Mouse (Mus musculus): ENCODE results near the gene Pycr1.

Gene Pycr1

DNA sequence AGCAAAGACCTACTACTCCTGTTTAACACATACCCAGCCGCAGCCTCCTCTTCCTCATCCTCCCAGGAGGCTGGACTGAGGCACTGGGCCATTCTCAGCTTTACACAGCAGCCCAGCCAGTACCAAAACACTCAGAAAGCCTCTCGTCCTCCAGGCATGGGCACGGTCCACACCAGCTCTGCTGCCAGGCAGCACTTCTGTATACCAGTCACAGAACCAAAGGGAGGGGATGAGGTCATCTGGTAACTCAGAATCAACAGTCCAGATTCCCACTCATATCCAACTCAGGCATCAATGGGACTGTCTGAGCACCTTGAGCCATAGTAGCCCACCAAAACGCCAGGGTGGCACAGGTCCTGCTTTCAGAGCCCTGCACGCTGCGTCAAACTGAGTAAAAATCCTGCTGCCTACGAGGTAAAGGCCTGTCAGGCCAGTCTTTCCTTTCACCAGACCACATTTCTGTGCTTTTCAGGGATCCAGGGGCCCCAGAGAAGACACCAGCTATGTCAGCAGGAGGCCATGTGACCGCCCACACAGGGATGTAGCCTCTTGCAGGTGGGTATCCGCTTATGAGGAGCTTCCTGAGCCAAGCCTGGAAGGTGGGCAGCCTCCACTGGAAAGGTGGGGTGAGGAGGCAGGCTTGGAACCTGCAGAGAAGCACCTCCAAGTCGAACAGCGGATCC lies 16.6 kb downstream of the Pycr1 start:
- no peak for DNase-seq (ENCODE audit: low spot score)

DNA sequence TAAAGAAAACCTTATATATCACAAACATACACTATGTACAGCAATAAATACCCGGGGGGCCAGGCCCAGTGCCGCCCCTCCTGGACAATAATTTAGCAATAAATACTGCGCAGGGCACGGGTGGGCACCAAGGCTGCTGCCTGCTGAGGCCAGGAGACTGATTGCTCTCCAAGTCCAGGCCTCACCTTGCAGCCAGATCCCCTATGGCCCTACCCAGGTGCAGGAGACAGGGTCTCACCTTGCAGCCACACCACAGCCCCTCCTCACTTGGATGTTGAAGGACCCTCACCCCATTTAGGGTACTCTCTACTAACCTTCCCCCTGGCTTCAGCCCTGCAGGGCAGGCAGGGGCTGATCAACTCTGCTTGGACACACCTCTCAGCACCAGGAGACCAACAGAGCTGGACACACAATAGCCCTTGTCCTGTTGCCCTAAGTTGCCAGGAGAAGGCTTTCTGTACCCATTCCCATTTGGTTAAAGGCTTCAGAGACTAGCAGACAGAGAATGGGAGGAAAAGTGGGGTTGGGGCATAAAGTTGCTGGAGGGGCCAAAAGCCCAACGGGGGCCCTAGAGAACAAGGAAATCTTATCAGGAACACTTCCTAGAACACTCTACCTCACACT lies 18.3 kb downstream of the Pycr1 start, which contains the start of gene Sirt7:
Gene Sirt7, minus strand, starts transcription at position 89 of the 624 bp plus-strand sequence.
- DNase-seq (ENCODE audit: low spot score): no peak

DNA sequence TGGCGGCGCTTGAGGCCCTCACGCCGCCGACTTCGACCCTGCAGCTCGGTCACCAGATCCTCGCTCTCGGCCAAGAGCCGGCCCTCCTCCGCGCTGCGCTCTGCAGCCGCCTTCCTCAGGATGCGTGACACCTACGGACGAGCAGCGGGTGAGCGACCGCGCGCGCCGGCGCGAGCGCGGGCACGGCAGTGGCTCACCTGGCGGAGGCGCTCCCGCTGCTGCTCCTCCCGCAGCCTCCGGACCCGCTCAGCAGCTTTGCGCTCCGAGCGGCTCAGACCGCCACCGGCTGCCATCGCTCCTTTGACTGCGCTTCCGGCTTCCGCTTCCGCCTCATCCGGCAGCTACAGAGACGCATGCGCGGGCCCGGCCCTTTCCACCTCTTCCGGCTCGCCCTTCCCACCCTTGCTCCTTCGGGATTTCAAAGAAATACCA lies 18.9 kb downstream of the Pycr1 start:
- peak; percentile 71 for DNase-seq (ENCODE audit: low spot score)

DNA sequence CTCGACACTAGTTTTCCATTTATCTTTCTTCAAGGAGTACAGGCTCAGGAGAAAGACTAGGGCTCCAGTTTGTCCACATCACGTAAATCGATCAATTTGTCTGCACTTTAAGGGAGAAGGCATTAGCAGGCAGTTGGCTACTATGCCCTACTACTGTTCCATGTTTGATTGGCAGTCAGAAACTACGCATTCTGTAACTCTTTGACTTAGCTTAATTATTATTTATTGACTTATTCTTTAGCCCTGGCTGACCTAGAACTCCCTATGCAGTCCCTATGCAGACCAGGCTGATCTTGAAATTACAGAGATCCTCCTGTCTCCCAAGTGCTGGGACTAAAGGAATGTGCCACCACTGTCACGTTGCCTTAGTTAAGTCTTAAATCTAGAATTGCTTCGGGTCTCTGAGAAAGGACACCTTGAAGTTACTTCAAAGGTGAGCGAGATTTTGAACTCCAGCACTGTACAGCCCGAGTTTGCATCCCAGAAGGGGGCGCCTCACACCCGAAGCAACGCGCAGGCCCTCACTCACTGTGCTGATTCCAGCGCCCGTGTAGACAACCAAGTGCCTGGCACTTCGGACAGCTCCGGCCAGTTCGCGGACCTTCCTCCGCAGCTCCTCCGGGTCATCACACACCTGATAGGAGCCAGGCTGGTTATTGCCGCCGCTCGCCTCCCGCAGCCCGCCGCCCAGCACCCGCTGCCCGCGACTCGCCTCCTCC lies 19.4 kb downstream of the Pycr1 start:
- DNase-seq (ENCODE audit: low spot score): peak; percentile 46

DNA sequence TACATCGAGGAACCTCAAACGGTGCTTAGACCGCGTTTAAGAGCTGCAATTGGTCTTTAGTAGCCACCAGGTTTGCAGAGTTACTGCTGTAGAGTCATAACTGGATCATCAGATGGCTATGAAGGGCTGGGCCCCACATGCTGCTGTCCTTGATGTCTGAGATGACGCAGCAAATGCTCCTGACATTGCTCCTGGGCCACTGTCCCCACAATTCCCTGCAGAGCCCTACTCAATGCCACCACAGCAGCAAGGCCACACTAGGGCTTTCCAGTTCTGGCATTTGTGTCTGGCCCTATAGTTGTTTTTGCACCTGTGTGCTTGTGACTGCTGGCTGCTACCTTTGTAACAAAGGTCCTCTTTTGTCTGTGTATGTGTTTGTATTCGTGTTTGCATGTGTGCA lies 20.8 kb downstream of the Pycr1 start:
- no peak for DNase-seq (ENCODE audit: low spot score)

DNA sequence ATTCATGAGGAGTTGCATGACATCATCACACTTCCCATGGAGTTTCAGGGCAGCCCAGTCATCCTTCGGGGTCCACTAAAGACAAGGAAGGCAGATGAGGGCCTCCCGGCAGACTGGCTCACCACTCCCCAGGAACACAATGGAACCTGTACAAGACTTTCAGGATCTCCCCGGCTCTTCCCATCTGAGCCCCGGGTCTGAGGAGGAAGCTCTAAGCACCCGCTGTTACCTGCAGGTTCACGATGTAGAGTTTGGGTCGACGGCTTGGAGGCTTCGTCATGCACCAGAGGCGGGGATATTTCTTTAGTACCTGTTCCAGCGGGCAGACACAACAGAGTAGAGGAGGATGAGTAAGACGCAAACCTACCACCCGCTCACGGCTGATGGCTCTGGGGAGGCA lies 23.4 kb downstream of the Pycr1 start:
- no peak for DNase-seq (ENCODE audit: low spot score)

DNA sequence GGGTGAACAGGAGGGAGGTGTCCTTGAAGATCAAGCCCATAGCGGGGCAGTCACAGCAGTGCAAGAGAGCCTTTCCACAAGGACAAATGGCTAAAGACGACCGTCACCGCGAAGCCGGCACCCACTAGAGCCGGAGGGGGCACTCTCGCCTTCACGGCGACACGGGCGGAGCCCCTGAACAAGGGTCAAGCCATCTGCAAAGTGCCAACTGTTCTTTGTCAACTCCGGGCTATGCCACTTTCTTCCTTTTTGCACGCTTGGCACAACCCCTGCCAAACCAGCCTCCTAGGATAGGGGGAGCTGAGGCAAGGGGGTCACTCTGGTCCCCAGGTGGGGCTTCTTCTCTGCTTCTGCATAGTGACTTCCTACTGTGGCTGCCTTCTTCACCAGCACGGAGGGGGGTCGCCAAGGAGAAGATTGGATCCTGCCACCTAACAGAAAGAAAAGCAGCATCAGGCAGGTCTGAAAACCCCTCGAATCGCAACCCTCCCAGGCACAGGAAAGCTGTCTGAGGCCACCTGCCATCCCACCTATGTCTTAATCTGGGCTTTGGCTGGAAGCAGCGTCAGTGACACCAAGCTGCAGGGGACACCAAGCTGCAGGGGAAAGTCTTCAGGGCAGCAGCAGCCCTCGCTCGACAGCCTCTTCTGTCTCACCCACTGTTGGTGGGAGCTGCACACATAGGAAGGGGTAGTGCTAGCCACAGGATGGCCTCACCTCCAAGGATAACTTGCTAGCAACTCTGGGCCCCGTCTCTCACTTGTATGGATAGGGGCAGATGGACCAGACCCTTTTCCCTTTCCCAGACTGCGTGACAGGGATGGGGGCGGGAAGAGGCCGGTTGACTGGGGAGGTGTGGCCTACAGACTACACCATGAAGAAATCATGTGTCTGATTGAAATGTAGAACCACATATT lies 24.7 kb downstream of the Pycr1 start:
- no peak for DNase-seq (ENCODE audit: low spot score)

DNA sequence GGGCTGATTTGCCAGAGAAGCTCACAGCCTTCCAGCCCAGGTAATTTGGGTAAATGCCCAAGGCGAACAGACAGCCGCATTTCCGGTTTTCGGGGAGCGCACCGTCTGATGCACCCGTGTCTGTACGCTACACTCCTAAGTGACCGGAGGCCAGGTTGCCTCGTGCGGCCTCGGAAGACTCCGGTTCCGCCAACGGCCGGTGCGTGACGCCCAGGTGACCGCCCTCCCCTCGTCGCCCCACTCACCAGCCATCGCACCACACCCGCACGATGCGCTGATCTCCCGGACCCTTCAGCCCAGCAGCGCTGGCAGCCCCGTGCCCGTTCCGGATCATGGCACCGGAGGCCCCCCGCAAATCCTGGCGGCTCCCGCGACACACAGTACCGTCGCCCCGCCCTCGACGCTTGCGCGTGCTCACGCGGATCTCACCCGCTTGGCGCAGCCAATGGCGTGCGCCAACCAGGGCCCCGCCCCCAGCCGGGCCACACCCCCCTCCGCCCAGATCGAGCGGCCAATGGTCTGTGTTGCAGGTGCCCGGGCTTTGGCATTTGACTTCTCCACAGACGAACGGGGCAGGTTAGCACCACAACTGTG lies 26.0 kb downstream of the Pycr1 start, which contains the start of gene Pcyt2:
Gene Pcyt2, minus strand, starts transcription at position 418 of the 594 bp plus-strand sequence.
- peak; percentile 86 for DNase-seq (ENCODE audit: low spot score)

DNA sequence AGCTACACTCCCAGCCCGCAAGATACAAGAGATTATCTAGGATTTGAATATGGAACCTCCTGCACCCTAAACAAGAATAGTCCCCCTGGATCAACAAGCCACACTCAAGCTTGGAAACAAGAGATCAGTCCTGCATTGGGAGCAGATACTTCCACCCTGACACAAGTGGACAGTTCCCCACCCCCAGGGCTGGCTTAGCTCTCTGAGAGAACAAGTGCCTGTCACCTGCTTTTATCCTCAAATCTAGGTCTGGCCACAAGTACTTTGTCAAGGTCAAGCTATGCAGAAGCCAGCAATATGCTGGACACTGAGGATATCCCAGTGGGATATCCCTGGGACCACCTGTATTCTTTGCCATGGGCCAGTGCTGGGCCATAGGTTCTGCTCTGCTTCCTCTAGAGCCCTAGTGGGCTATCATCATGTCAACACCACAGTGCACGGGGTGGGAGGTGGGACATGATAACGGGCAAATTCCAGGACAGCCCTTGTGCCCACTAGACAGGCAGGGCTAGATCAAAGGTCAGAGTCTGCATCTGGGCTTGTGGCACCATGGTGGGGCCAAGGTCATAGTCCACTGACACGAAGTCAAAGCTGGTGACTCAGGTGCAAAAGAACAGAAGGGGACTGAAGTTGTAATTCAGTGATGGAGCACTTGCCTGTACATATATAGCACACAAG lies 26.8 kb downstream of the Pycr1 start:
- DNase-seq (ENCODE audit: low spot score): no peak

DNA sequence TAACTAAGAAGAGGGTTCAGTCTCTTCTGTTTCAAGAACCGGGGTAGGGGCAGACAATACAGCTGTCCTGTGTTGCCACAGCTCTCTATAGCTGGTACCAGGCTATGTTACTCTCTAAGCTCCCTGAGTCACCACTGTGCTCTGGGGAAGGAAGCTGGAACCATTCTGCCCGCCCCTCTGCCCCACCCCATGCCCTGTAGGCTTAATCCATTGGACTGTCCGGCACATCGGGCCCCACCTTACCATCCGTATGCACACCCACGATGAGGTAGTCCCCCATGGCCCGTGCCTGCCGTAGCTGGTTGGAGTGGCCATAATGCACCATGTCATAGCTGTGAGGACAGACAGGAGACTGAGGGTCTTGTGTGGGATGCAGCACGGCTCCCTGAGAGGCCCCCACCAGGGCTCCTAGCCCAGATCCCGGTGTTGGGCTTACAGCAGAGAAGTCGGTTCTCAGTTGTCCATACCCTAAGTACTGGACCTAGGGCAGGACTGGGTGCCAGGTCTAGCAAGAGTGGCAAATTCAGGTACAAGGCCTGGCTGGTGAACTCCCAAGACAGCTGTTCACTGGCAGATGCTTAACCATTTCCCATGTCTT lies 27.9 kb downstream of the Pycr1 start:
- no peak for DNase-seq (ENCODE audit: low spot score)

DNA sequence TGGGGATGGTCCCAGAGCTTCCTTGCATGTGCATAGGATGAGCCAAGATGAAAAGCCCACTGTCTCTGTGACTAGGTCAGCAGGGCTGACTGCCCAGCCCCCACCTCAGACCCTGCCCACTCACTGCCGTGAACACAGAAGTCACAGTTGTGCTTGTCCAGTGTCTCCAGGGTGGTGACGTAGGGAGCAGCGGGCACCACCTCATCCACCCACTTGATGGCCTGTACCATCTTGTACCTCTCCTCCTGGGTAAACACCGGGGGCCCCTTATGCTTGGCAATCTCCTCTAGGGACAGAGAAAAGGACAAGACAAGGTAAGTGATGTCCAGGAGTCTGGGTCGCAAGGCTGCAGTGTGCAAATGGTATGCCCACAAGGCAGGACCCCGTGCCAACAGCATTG lies 28.4 kb downstream of the Pycr1 start:
- DNase-seq (ENCODE audit: low spot score): no peak

DNA sequence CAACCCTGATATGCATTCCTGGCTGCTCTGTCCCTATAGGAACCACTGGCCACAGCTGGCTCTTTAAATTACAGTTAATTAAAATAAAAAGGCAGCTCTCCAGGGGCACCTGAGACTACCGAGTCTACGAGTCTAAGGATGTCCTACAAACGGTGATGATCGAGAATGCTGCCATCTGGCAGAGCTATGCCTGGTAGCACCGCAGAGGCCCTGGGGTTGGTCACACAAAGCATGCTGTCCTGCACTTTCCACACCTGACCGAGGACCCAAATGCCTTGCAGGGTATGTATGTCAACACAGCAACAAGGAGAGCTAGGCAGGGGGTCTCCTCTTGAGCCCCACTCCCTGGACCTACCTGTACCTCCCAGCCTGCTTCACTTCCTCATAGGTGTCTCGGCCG lies 29.6 kb downstream of the Pycr1 start:
- no peak for DNase-seq (ENCODE audit: low spot score)

DNA sequence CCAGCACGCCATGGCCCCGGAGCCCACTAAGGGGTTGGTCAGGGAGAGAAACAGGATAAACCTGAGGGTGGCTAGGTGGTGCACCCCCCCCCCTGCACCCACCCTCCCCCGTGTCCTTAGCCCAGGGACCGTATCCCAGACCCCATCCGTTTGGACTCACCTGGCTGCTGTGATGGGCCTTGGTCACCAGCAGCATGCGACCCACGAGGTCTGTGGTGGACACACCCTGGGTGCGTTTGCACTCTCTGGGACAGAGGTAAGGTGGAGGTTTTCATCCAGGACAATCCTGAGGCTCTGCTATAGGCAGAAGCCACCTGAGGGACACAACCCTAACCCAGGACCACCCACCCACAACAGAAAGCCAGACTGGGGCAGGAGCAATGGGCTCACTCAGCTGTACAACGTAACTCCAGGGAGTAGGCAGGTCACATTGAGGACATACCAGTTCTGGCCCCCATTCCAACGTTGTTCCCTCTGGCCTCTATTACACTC lies 30.0 kb downstream of the Pycr1 start:
- DNase-seq (ENCODE audit: low spot score): no peak

DNA sequence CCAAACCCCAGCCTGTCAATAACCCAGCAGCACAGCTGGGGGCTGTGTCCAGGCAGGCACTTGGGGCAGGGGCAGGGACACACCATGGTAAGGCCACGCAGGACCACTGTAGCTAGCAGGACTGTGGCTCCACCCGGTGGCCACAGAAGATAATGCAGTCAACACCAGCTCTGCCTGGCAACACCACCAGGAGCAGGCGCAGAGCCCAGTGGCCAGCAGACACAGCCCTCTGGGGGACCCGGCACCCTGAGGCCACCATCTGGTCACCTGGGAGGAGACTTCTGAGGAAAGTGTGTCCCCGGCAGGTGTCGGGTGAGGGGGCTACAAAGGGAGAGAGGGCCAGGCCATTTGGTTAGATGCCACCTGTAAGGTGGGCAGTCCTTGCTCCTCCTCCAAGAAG lies 30.8 kb downstream of the Pycr1 start:
- peak; percentile 69 for DNase-seq (ENCODE audit: low spot score)

DNA sequence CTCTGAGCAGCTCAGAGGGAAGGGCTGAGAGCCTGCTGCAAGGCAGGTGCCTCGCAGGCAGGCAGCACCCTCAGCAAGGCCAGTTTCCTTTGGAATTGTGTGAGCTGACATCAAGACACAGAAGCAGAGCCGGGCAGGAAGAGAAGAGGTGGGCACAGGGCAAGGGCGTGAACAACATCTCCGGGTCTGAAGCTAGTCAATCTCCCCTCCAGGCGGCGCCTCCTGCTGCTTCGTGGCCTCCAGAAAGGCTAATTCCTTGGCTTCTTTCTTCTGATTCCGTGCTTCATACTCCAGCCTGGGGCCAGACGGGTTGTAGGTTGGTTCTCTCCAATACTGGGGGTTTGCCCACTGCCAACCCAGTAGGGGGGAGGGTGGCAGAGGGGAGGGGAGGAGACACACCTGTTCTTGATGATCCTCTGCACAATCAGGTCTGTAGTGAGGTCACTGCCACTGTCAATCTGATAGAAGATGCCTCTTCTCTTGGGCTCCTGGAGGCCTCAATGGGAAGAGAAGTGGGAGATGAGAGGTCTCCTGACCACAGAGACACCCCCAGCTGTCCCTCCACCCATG lies 33.0 kb downstream of the Pycr1 start:
- DNase-seq (ENCODE audit: low spot score): no peak

DNA sequence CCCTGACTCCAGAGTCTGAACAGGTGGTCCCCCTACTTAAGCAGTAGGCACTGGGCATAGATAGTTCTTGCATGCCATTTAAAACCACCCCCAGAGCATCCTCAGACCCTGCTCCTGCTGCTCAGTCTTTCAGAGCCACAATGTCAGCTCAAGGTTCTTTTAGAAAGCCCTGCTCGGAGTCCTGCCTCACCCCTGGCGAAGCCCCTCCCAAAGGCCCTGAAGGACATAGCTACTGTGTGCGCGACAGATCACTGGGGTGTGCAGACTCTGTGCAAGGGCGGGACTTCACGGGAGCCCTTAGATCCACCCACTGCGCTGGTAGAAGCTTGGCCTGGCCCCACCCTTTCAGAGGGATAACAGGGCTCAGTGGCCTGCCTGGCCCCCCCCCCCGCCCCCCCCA lies 34.3 kb downstream of the Pycr1 start:
- no peak for DNase-seq (ENCODE audit: low spot score)

DNA sequence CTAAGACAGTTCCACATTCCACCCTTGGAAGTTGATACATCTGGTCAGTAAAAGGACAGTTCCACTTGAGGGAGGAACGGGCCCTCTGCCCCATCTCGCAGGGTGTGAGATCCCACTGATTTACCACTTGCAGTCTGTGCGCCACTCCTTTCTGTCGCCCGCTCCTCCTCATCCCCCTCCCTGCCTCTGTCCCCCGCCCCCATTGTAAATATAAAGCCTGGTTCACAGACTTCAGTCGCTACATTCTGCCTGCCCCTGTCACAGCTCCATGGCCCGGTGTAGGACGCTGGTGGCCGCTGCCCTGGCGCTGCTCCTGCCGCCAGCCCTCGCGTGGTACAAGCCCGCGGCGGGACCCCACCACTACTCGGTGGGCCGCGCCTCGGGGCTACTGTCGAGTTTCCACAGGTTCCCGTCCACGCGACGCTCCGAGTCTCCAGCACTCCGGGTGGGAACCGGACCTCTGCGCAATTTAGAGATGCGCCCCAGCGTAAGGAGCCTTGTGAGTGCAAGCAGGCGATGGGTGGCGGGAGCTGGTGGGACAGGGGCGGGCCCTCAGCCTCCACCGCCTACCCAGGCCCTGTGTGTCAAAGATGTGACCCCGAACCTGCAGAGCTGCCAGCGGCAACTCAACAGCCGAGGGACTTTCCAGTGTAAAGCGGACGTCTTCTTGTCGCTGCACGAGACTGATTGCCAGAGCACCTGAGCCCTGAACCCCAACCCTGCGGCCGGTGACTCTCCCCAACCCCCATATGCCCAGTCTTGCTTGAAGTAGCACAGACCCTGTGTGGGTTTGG lies 35.1 kb downstream of the Pycr1 start, which contains the start of gene Npb:
Gene Npb, plus strand, starts transcription at position 237 of the 794 bp plus-strand sequence.
- DNase-seq (ENCODE audit: low spot score): no peak

DNA sequence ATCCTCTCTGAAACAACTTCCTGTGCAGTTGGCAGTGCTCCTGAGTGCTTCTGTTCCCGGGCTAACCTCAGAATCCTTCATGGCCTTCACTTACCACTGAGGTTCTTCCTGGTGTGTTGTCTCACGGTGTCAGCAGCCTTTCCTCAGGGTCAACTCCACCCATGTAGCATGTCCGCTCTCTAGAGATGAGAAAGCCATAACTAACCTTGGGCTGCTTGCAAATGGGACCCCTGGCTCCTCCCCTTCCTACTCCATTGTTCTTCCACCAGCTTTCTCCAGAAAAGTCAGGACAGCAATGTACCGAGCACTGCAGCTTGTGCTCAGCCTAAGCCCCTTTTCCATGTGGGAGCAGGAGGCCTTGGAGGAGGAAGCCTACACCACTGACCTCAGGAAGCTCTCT lies 36.8 kb downstream of the Pycr1 start:
- DNase-seq (ENCODE audit: low spot score): no peak

DNA sequence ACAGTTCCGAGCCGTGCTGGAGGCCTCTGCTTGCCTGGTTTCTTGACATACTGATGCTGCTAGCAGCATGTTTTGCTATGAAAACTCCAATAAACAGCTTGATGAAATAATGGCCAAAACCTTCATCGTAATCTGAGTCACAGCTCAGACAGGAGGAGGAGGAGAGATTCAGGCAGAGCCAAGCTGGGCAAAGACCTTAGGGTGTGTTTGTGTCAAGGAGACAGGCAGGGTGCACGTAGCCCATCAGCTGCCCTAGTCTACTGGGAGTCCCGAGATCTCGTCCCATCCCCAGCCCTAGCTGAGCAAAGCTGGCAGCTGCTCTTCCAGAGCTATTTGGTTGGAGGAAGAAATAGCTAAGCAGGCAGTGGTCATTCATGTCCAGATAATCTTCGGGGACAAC lies 37.9 kb downstream of the Pycr1 start:
- no peak for DNase-seq (ENCODE audit: low spot score)

Measured in ovary, postnatal 14 days (tissue).